Mouse (Mus musculus) embryonic facial prominence, embryonic 14.5 days (tissue): ENCODE measurements at regions not wholly inside any gene's neighbourhood (a gene's known extent, or its start where the extent isn't known, plus 50 kb on each side); places are given as distances from the start of the nearest gene placed in this dataset.

Source experiments
- ATAC-seq: fragments of 200-750 bp; cut with Nextera tagmentation; 2 replicates; pipeline ENCODE4 v1.8.0; 2017; ENCODE audit warnings: low read depth, moderate number of reproducible peaks, moderate TSS enrichment
- DNase-seq: peaks from one replicate; pipeline ENCODE4 v3.0.0-alpha.2; 2015; ENCODE audit warnings: low spot score
- H3K27ac ChIP-seq: fragments of 300-500 bp; sonication (generic); replicated peaks from 2 replicates; pipeline ENCODE4 v1.5.1; 2014; ENCODE audit warnings: low read depth, mild to moderate bottlenecking, low read length, moderate library complexity
- H3K27me3 ChIP-seq: fragments of 300-500 bp; sonication (generic); replicated peaks from 2 replicates; pipeline ENCODE4 v1.6.1; 2014; ENCODE audit warnings: low read length; ENCODE audit not compliant: control insufficient read depth, insufficient read depth
- H3K36me3 ChIP-seq: fragments of 300-500 bp; sonication (generic); 2 replicates; pipeline ENCODE4 v1.6.1; 2014; ENCODE audit warnings: low read length, mixed read lengths; ENCODE audit not compliant: control insufficient read depth, insufficient read depth
- H3K4me1 ChIP-seq: fragments of 300-500 bp; sonication (generic); 2 replicates; pipeline ENCODE4 v1.6.1; 2014; ENCODE audit warnings: antibody characterized with exemption, low read length; ENCODE audit not compliant: control insufficient read depth, insufficient read depth
- H3K4me2 ChIP-seq: fragments of 300-500 bp; sonication (generic); 2 replicates; pipeline ENCODE4 v1.6.1; 2014; ENCODE audit warnings: low read depth, mild to moderate bottlenecking, low read length, moderate library complexity, mixed read lengths
- H3K4me3 ChIP-seq: fragments of 300-500 bp; sonication (generic); 2 replicates; pipeline ENCODE4 v1.5.1; 2014; ENCODE audit warnings: low read depth, mild to moderate bottlenecking, low read length
- H3K9ac ChIP-seq: fragments of 300-500 bp; sonication (generic); 2 replicates; pipeline ENCODE4 v1.6.1; 2014; ENCODE audit warnings: low read depth, mild to moderate bottlenecking, low read length, moderate library complexity, mixed read lengths
- H3K9me3 ChIP-seq: fragments of 300-500 bp; sonication (generic); 2 replicates; pipeline ENCODE4 v1.6.1; 2016; ENCODE audit warnings: low read length; ENCODE audit not compliant: control insufficient read depth
- WGBS: fragments of 180-500 bp; shearing (Covaris S2); extraction: QIAGEN DNeasy Blood & Tissue Kit; methylation state at CpG from one replicate; pipeline ENCODE4 v1.1.7; 2014; 5-methylcytosine and 5-hydroxymethylcytosine counted together

DNA sequence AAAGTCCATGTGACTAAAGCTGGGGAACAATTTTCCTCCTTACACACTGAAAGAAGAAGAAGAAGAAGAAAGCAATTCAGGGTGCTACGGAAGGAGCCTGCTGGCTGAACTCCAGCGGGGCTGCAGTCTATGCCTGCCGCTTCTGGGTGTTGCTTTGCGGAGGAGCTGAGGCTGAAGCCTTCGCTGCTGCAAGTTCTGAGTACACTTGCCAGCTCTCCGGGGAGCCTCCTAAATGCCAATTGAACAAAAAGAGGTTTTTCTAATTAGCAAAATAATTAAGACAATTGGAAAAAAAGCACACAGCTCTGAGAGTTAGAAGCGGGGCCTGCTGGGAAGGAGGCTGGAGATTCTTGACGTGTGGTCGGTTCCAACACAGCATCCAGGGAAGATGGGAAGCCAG, 378.0 kb downstream of the Fam19a5 start:
- no peak for ATAC-seq
- H3K36me3 ChIP-seq: no peaks in the 10 kb centered on the region
- H3K4me3 ChIP-seq: no peak overlapping the region
- no peak overlapping the region for H3K4me2 ChIP-seq
- no peak for DNase-seq
- 61% methylated on average over 9 of the region's 9 CpGs for WGBS
- no peak overlapping the region for H3K27ac ChIP-seq
- no peaks in the 10 kb centered on the region for H3K4me1 ChIP-seq
- H3K9ac ChIP-seq: no peak overlapping the region
- no peaks in the 10 kb centered on the region for H3K9me3 ChIP-seq
- no peaks in the 10 kb centered on the region for H3K27me3 ChIP-seq

DNA sequence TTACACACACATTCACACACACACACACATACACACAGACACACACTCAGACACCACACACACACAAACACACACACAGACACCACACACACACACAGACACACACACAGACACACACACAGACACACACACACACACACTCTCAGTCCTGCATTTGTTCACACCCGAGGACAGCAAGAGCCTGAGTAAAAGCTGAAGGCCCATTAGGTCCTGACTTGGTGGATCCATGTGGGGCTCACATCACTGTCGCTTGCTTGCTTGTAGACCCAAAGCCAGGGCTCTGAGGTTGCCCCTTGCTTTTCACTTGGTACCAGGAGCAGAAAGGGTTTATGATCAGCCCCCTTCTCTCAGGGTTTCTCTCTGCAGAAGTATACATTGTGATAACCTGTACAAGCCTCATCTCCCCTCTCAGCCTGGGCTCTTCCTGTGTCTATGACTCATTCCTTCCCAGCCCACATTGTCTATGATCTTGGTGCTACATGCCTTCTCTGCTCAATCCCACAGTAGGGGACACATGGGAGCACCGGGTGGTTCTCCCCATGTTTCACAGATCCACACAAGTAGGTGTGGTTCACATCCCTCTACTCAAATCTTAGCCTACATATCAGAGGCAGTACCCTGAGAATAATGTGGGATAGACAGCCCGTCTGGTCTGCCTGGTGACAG, 378.8 kb downstream of the Fam19a5 start:
- Histone ChIP-seq H3K4me1 (no peaks in the 10 kb centered on the region), H3K4me2 (no peak overlapping the region), H3K36me3 (no peaks in the 10 kb centered on the region), H3K9me3 (no peaks in the 10 kb centered on the region), H3K9ac (no peak overlapping the region), H3K4me3 (no peak overlapping the region), H3K27me3 (no peaks in the 10 kb centered on the region), H3K27ac (no peak overlapping the region)
- 85% methylated on average over 4 of the region's 4 CpGs for WGBS
- DNase-seq (no peak), ATAC-seq (no peak)

DNA sequence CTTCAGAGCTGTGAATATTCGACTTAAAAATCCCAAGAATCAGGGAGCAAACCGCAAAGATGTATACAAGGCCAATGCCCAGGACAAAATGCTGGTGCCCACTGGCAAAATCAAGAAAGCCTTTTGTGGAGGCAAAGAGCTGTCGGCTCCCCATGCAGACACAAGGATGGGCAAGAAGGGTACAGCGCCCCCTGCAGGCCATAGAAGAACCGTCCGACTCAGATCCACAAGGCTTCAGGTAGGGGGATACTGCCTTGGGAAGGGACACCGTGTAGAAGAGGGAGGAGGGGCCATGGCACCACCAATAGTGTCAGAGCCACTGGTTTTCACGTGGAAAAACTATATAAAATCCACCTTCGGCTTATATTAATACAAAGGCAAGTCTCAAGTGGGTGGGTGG, 379.8 kb downstream of the Fam19a5 start:
- H3K4me2 ChIP-seq: no peak overlapping the region
- WGBS: 38% methylated on average over 9 of the region's 9 CpGs
- H3K4me3 ChIP-seq: no peak overlapping the region
- no peaks in the 10 kb centered on the region for H3K27me3 ChIP-seq
- H3K4me1 ChIP-seq: no peaks in the 10 kb centered on the region
- H3K9me3 ChIP-seq: no peaks in the 10 kb centered on the region
- H3K27ac ChIP-seq: no peak overlapping the region
- DNase-seq (no peak), ATAC-seq (no peak)
- H3K9ac ChIP-seq: no peak overlapping the region
- H3K36me3 ChIP-seq: no peaks in the 10 kb centered on the region

DNA sequence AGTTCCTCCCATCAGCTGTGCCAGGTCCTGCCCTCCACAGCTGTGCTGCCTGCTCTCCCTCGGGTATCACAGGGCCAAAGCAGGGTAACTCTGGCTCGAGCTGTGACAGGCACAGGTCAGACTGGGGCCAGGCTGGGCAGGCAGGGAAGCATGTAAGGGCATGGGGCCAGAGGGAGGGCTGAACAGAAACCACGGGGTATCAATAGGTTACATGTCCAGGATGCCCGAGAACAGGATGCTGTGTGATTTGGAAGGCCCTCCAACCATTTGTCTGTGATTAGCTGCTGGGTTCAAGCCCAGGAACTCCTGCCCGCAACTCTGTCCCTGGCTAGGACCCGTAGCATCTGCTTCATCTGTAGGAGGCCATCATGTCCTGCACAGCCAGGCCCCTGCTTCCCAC, 391.9 kb downstream of the Fam19a5 start:
- no peak for DNase-seq
- 66% methylated on average over 6 of the region's 6 CpGs for WGBS
- no peak overlapping the region for H3K27ac ChIP-seq

DNA sequence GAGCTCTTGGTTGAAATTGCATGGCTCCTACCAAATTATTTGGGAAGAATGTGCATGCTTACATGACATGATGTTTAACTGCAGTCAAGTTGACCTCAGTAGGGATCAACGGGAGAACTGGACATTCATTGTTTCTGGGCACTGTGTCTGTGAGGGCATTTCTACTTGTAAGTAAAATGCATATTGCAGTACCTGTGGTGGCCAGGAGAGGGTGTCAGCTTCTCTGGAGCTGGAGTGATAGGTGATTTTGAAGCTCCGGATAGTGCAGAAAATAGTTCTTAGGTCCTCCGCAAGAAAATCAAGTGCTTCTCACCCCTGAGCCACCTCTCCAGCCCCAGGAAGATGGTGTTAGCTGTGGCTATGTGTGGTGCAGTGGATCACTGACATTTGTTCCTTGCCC, 396.7 kb downstream of the Fam19a5 start:
- H3K4me3 ChIP-seq: no peak overlapping the region
- H3K27ac ChIP-seq: no peak overlapping the region
- H3K9ac ChIP-seq: no peak overlapping the region
- H3K4me2 ChIP-seq: no peak overlapping the region
- H3K4me1 ChIP-seq: no peaks in the 10 kb centered on the region
- no peaks in the 10 kb centered on the region for H3K27me3 ChIP-seq
- WGBS: 54% methylated on average over 3 of the region's 3 CpGs
- no peaks in the 10 kb centered on the region for H3K9me3 ChIP-seq
- no peak for DNase-seq
- no peak for ATAC-seq
- H3K36me3 ChIP-seq: no peaks in the 10 kb centered on the region

More for the DNA sequence above, 391.9 kb downstream of the Fam19a5 start:
- ATAC-seq: no peak
- Histone ChIP-seq H3K4me3 (no peak overlapping the region), H3K9me3 (no peaks in the 10 kb centered on the region), H3K4me2 (no peak overlapping the region), H3K4me1 (no peaks in the 10 kb centered on the region), H3K9ac (no peak overlapping the region), H3K36me3 (no peaks in the 10 kb centered on the region), H3K27me3 (no peaks in the 10 kb centered on the region)

DNA sequence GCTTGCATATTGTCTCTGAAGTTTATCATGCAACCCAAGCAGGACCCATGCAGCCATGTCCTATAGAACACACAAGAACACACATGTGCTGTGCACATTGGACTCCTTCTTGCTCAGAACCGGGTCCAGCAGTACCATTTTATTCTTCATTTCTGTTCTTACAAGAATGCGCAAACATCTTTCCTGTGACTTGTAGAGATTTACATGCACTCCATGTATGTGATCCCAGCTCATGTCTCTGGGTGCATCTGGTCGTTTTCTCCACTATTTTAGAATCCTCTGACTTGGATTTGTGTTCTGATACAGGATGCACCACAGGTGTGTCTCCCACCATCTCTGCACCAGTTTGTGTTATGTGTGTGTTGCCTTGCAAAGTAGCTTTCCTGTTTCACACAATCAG, 408.4 kb downstream of the Fam19a5 start:
- H3K9ac ChIP-seq: no peak overlapping the region
- DNase-seq (no peak), ATAC-seq (no peak)
- H3K4me2 ChIP-seq: no peak overlapping the region
- no peaks in the 10 kb centered on the region for H3K4me1 ChIP-seq
- no peak overlapping the region for H3K27ac ChIP-seq
- 75% methylated on average over 3 of the region's 3 CpGs for WGBS
- no peaks in the 10 kb centered on the region for H3K27me3 ChIP-seq
- H3K36me3 ChIP-seq: no peaks in the 10 kb centered on the region
- H3K9me3 ChIP-seq: no peaks in the 10 kb centered on the region
- H3K4me3 ChIP-seq: no peak overlapping the region

DNA sequence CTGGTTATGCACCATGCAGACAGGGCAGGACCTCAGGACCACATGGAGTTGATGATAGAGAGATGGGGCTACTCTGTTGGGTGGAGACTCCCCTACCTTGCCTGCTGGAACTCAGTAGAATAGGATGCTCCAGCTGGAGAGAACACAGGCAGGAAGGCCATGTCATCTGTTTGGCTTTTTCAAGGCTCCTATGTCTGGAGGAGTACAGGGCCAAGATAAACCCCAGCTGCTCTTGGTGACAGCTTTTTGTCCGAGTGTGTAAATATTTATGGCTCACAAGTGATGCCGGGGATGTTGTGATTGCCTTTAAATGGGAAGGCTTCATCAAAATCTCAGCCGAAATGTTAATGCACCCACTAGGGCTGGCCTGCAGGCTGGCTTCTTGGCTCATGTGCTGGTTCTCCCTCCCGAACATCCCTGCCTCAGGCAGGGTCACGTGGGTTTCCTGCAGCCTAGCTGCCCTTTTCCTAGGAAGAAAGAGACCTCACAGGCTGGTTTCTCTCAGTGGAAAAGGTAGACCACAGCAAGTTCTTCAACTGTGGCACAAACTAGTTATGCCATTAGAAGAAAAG, 411.7 kb downstream of the Fam19a5 start:
- Histone ChIP-seq H3K36me3 (no peaks in the 10 kb centered on the region), H3K27ac (no peak overlapping the region), H3K4me2 (no peak overlapping the region), H3K4me3 (no peak overlapping the region), H3K4me1 (no peaks in the 10 kb centered on the region), H3K27me3 (no peaks in the 10 kb centered on the region), H3K9me3 (no peaks in the 10 kb centered on the region), H3K9ac (no peak overlapping the region)
- 48% methylated on average over 5 of the region's 5 CpGs for WGBS
- DNase-seq (no peak), ATAC-seq (no peak)

DNA sequence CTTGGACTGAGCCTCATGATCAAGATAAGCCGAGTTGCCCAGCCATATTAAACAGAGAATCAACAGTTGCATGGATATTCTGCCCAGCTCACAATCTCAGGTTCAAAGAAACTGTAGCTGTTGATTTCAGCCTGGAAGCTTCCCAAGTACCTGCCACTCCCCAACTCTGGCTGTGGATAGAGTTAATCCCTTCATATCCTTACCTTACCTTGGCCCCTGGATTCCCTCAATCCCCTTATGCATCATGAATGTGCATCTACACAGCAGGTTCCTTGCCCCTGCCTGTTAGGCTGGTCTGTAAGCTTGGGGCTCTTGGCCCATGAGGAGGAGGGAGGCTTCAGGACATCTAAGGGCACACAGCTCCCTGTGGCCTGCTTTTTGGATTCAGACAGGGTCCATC, 414.8 kb downstream of the Fam19a5 start:
- no peaks in the 10 kb centered on the region for H3K4me1 ChIP-seq
- 43% methylated on average over 1 of the region's 1 CpGs for WGBS
- no peaks in the 10 kb centered on the region for H3K27me3 ChIP-seq
- no peaks in the 10 kb centered on the region for H3K9me3 ChIP-seq
- ATAC-seq (no peak), DNase-seq (no peak)
- H3K4me3 ChIP-seq: no peak overlapping the region
- H3K4me2 ChIP-seq: no peak overlapping the region
- H3K27ac ChIP-seq: no peak overlapping the region
- no peaks in the 10 kb centered on the region for H3K36me3 ChIP-seq
- H3K9ac ChIP-seq: no peak overlapping the region

DNA sequence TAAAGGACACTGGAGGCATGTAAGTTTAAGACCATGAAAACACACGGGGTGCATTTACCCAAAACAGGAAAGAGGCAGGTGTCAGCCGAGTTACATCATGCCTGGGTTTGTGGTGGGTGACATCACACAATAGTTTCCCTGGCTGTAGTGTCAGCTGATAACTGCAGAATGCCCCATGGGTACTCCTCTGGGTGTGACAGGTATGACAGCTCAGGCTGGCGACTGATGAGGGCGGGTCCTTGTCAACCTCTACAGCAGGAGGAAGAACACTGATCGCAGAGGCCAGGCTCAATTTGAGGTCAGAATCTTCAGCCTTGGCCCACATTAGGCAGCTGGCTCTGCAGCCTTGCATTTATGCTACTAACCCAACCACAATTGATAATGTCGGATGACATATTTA, 428.5 kb downstream of the Fam19a5 start:
- Histone ChIP-seq H3K9me3 (no peaks in the 10 kb centered on the region), H3K4me3 (no peak overlapping the region), H3K27me3 (no peaks in the 10 kb centered on the region), H3K27ac (no peak overlapping the region), H3K9ac (no peak overlapping the region), H3K4me2 (no peak overlapping the region), H3K4me1 (no peaks in the 10 kb centered on the region), H3K36me3 (no peaks in the 10 kb centered on the region)
- DNase-seq (no peak), ATAC-seq (no peak)
- 75% methylated on average over 6 of the region's 6 CpGs for WGBS
